In the genomic region with DNA sequence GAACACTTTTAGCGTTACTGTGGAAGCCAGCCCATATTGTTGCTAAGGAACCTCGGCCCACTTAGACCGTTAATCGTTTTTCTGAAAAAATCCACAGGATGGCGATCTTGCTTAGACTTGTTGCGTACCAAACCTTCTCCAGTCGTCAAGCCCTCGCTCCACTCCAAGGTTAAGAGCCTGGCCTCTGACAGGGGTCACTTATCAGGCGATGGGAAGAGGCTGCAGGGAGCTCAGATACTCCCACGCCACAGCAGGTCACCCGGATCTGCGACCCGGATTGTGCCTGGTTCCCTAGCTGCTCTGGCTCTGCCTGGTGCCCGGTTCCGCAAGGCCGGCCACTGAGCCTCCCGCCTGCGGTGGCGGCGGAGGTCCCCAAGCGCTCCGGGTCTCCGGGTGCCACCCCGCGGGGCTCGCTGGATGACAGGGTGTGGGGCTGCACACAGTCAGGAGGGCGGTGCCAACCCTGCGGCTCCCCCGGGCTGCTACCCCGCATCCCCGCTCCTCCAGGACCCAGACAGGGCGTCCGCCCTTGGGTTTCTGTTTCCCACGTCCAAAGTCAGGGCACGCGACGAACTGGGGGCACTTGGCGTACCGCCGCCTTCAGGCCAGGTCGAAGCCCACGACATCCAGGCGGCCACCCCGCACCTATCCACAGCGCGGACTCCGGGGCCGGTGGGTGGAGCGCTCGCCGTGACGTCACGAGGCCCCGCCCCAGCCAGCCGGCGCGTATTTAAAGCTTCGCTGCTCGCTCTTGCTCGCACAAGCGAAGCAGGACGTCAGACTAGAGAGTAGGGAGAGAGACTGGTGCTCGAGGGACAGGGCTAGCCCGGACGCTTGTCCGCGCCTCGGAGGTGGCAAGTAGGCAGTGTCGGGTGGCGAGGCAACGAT, we compare ENCODE assay signal across 8 mouse cellular contexts. TPM values are rescaled to one million over a fixed set of nuclear protein-coding genes. Genes with fewer than 3 reads are reported as not detected.
DNase-seq lines count a peak whose midpoint lies in the region; ATAC-seq and TF ChIP-seq lines count a peak whose summit lies in the region.

A gene (plus strand): TSS at position 756 of the 888 bp plus-strand sequence.

- H3K4me1 ChIP-seq in brown adipose tissue, adult 24 weeks (ENCODE audit: control insufficient read depth, insufficient read depth, insufficient read length, low read length): no peaks in the 10 kb centered on the region
- H3K4me1 ChIP-seq in heart, embryonic 13.5 days: peaks cover 30% of the 10 kb centered on the region
- no peaks in the 10 kb centered on the region for H3K4me1 ChIP-seq in kidney, postnatal 0 days (replicated peaks; ENCODE audit: insufficient read depth, low read length)
- peaks cover 11% of the 10 kb centered on the region; the same call in 1 of the 2 replicates for H3K4me1 ChIP-seq in liver, adult 2 months (ENCODE audit: control insufficient read depth, insufficient read depth, low read length)

- no peaks in the 10 kb centered on the region; the same call in 1 of the 2 replicates for H3K79me2 ChIP-seq in liver, adult 2 months (ENCODE audit: control insufficient read depth, insufficient read depth, low read length)

- H3K27me3 ChIP-seq in heart, embryonic 13.5 days (replicated peaks): no peaks in the 10 kb centered on the region
- no peaks in the 10 kb centered on the region for H3K27me3 ChIP-seq in kidney, postnatal 0 days (ENCODE audit: insufficient read depth, low read length)
- no peaks in the 10 kb centered on the region for H3K27me3 ChIP-seq in liver, adult 2 months (ENCODE audit: control insufficient read depth, insufficient read depth, low read length)

- TF ChIP-seq CTCF in kidney, postnatal 0 days (IDR thresholded peaks at IDR 0.05; ENCODE audit: low read depth): peak; percentile 80
- peak; percentile 53 for TF ChIP-seq CTCF in liver, adult 2 months (IDR thresholded peaks at IDR 0.05; ENCODE audit: low read depth, low read length)

- peak within 1 kb of the TSS; percentile 85 for H3K4me2 ChIP-seq in heart, embryonic 13.5 days
- peak within 1 kb of the TSS; percentile 90 for H3K4me2 ChIP-seq in kidney, postnatal 0 days (ENCODE audit: low read length)

- TF ChIP-seq POLR2A in liver, adult 2 months (IDR thresholded peaks at IDR 0.05; ENCODE audit: extremely low read depth, insufficient read depth, low read length): peak; percentile 100

- H3K27ac ChIP-seq in brown adipose tissue, adult 24 weeks (replicated peaks; ENCODE audit: low read depth, low read length): peak within 1 kb of the TSS; percentile 79
- peak within 1 kb of the TSS; percentile 93 for H3K27ac ChIP-seq in heart, embryonic 13.5 days (replicated peaks)
- H3K27ac ChIP-seq in kidney, postnatal 0 days: peak within 1 kb of the TSS; percentile 83
- peak within 1 kb of the TSS; percentile 83 for H3K27ac ChIP-seq in liver, adult 2 months (replicated peaks; ENCODE audit: insufficient read depth, low read depth, low read length)

- peak within 1 kb of the TSS; percentile 95 for H3K9ac ChIP-seq in heart, embryonic 13.5 days
- H3K9ac ChIP-seq in kidney, postnatal 0 days (ENCODE audit: low read depth, low read length): peak within 1 kb of the TSS; percentile 73
- peak within 1 kb of the TSS; percentile 90 for H3K9ac ChIP-seq in liver, adult 2 months (ENCODE audit: low read depth, low read length)

- H3K4me3 ChIP-seq in brown adipose tissue, adult 24 weeks (ENCODE audit: insufficient read depth, low read depth, low read length): peak within 1 kb of the TSS; percentile 69
- peak within 1 kb of the TSS; percentile 69 for H3K4me3 ChIP-seq in heart, embryonic 13.5 days
- peak within 1 kb of the TSS; percentile 51 for H3K4me3 ChIP-seq in kidney, postnatal 0 days (replicated peaks; ENCODE audit: low read depth, low read length)
- peak within 1 kb of the TSS; percentile 70 for H3K4me3 ChIP-seq in liver, adult 2 months (ENCODE audit: insufficient read depth, low read depth, low read length)

- peaks cover 5% of the 10 kb centered on the region; the same call in 1 of the 2 replicates for H3K9me3 ChIP-seq in heart, embryonic 13.5 days
- H3K9me3 ChIP-seq in kidney, postnatal 0 days (replicated peaks; ENCODE audit: low read length): no peaks in the 10 kb centered on the region

- peak; percentile 80 for ATAC-seq in erythroid progenitor cell, adult 5-6 weeks (replicated peaks; ENCODE audit: low FRiP score, poor library complexity, severe bottlenecking)
- peak; percentile 87 for ATAC-seq in heart, embryonic 13.5 days (ENCODE audit: extremely low read depth, insufficient number of reproducible peaks, low FRiP score, low TSS enrichment)
- peak; percentile 94 for ATAC-seq in kidney, postnatal 0 days (replicated peaks; ENCODE audit: low FRiP score, low read depth)
- ATAC-seq in monocyte, adult 5-6 weeks (replicated peaks; ENCODE audit: insufficient number of reproducible peaks, low FRiP score, low TSS enrichment, poor library complexity, severe bottlenecking): peak; percentile 60

- DNase-seq in CD4-positive helper T cell, adult 2 months (ENCODE audit: low read depth, low spot score): peak; percentile 90
- peak; percentile 98 for DNase-seq in kidney, postnatal 0 days (ENCODE audit: low spot score)
- peak; percentile 88 for DNase-seq in liver, adult 2 months (ENCODE audit: extremely low read depth, low read depth, low spot score)
- peak; percentile 85 to 89 for DNase-seq in spleen, postnatal 36 days (ENCODE audit: low spot score in 2 of 2)

- H3K36me3 ChIP-seq in heart, embryonic 13.5 days: peaks cover 35% of the 10 kb centered on the region
- peaks cover 16% of the 10 kb centered on the region for H3K36me3 ChIP-seq in kidney, postnatal 0 days (ENCODE audit: insufficient read depth, low read length)
- H3K36me3 ChIP-seq in liver, adult 2 months (ENCODE audit: control insufficient read depth, insufficient read depth, low read length): peaks cover 28% of the 10 kb centered on the region

- under 1% methylated on average over 71 of the region's 71 CpGs for WGBS in heart, embryonic 13.5 days
- WGBS in kidney, postnatal 0 days: under 1% methylated on average over 71 of the region's 71 CpGs
- under 1% methylated on average over 71 of the region's 71 CpGs for WGBS in liver, adult 2 months

RNA-seq across cellular contexts. Expression of the gene that starts here (rescaled TPM):
- 7.1 and 7.2 TPM in 2 replicates for polyA plus RNA-seq in brown adipose tissue, adult 24 weeks (2012; ENCODE audit: insufficient read depth, insufficient read length, missing spikeins)
- 1.4 and 2.9 TPM in 2 replicates for total RNA-seq in erythroid progenitor cell, adult 5-6 weeks (2015; ENCODE audit: low replicate concordance)
- total RNA-seq in erythroid progenitor cell, adult 5-6 weeks (2017; ENCODE audit: low replicate concordance): 1.8 and 3.2 TPM in 2 replicates
- polyA plus RNA-seq in heart, embryonic 13.5 days (2015; fragmentation: Nextera tagmentation; extraction: Ambion mirVana): 129 and 131 TPM in 2 replicates
- 50.5 and 54.9 TPM in 2 replicates for polyA plus RNA-seq in kidney, postnatal 0 days (2015; fragmentation: Nextera tagmentation; extraction: Ambion mirVana)
- total RNA-seq in liver, adult 2 months (2014; rRNA removed): 10.1 and 18.3 TPM in 2 replicates
- polyA plus RNA-seq in liver, adult 2 months (2012; rRNA removed): 3.3 TPM in 2 replicates
- total RNA-seq in monocyte, adult 5-6 weeks (2017): 76.3 to 137 TPM (median 92.8 TPM) in 3 replicates

Comparison
In these comparisons a context has a peak if more than half of its experiments do, and no peak if none do; other contexts are left out.
1. Peak in every context shown above with its lines: DNase-seq, ATAC-seq, H3K4me3 ChIP-seq and H3K27ac ChIP-seq.